Mouse (Mus musculus) liver, embryonic 13.5 days (tissue): ENCODE measurements at regions not wholly inside any gene's neighbourhood (a gene's known extent, or its start where the extent isn't known, plus 50 kb on each side); places are given as distances from the start of the nearest gene placed in this dataset.

Experiments
- ATAC-seq: fragments of 200-750 bp; cut with Nextera tagmentation; 2 replicates; pipeline ENCODE4 v1.8.0; 2017; ENCODE audit warnings: low read depth, mild to moderate bottlenecking, moderate number of reproducible peaks, moderate library complexity
- DNase-seq: peaks from one replicate; pipeline ENCODE4 v3.0.0; 2022
- H3K27ac ChIP-seq: fragments of 300-500 bp; sonication (generic); 2 replicates; pipeline ENCODE4 v1.5.1; 2015; ENCODE audit warnings: moderate library complexity, mild to moderate bottlenecking, inconsistent platforms
- H3K27me3 ChIP-seq: fragments of 300-500 bp; sonication (generic); 2 replicates; pipeline ENCODE4 v1.6.1; 2015; ENCODE audit warnings: mild to moderate bottlenecking, inconsistent platforms
- H3K36me3 ChIP-seq: fragments of 300-500 bp; sonication (generic); 2 replicates; pipeline ENCODE4 v1.6.1; 2015; ENCODE audit warnings: mild to moderate bottlenecking, inconsistent platforms
- H3K4me1 ChIP-seq: fragments of 300-500 bp; sonication (generic); replicated peaks from 2 replicates; pipeline ENCODE4 v1.6.1; 2015; ENCODE audit warnings: inconsistent platforms
- H3K4me2 ChIP-seq: fragments of 300-500 bp; sonication (generic); 2 replicates; pipeline ENCODE4 v1.6.1; 2015; ENCODE audit warnings: inconsistent platforms, mild to moderate bottlenecking, moderate library complexity
- H3K4me3 ChIP-seq: fragments of 300-500 bp; sonication (generic); replicated peaks from 2 replicates; pipeline ENCODE4 v1.5.1; 2015; ENCODE audit warnings: mild to moderate bottlenecking, inconsistent platforms
- H3K9ac ChIP-seq: fragments of 300-500 bp; sonication (generic); 2 replicates; pipeline ENCODE4 v1.6.1; 2015; ENCODE audit warnings: mild to moderate bottlenecking, inconsistent platforms
- H3K9me3 ChIP-seq: fragments of 300-500 bp; sonication (generic); replicated peaks from 2 replicates; pipeline ENCODE4 v1.6.1; 2016; ENCODE audit warnings: inconsistent platforms
- WGBS: fragments of 180-500 bp; shearing (Covaris S2); methylation state at CpG from one replicate; pipeline ENCODE4 v1.1.7; 2015; ENCODE audit not compliant: insufficient replicate concordance; 5-methylcytosine and 5-hydroxymethylcytosine counted together

DNA sequence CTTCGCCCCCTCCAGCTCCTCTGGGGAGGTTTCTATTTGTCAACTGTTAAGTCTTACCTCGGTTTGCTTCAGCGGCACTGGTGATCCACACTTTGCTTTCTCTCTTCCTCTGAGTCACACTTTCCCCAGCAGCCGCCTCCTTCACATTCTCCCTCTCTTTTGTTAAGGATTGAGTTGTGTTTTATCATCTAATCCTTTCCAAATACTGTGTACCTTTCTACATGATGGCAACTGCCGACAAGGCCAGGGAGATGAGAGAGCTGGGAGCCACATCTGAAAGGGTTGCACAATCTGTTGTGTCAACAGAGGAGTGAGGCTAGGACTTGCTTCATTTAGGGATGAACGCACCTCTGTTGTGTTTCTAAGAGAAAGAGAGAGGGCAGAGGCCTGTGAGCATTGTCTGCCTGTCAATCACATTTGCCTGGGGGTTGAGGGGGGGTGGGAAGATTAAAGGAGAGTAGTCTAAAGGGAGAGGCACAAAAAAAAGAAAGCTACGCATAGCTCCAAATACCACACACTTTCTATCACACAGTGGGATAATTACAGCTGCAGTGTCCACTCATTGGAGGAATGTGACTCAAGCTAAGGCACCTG lies 369.1 kb upstream of the Adamts16 start:
- Histone ChIP-seq H3K9me3 (no peaks in the 10 kb centered on the region), H3K9ac (no peak overlapping the region), H3K36me3 (no peaks in the 10 kb centered on the region), H3K4me3 (no peak overlapping the region), H3K4me1 (no peaks in the 10 kb centered on the region), H3K27me3 (no peaks in the 10 kb centered on the region), H3K4me2 (no peak overlapping the region), H3K27ac (no peak overlapping the region)
- 47% methylated on average over 7 of the region's 7 CpGs for WGBS
- DNase-seq (no peak), ATAC-seq (0 out of 2 replicates have a peak, but pooled peaks have one; percentile 45)

DNA sequence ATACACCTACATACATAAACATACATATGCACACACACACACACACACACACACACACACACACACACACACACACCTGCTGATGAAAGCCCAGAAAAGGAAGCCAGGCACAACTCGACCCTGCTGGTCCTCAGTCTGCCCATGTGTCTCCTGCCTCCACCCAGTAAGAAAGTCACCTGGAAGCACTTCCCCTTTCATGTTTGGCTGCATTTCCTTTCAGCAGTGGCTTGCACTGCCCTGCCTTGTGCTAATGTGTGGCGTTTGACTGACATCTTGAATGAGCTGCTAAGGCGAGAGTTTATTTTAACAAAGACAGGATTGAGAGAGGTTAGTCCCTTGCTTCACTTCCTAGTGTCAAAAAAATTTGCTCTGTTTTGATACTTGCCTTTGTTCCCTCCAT lies 364.1 kb upstream of the Adamts16 start:
- Histone ChIP-seq H3K27ac (no peak overlapping the region), H3K4me1 (no peaks in the 10 kb centered on the region), H3K36me3 (no peaks in the 10 kb centered on the region), H3K4me3 (no peak overlapping the region), H3K9me3 (no peaks in the 10 kb centered on the region), H3K4me2 (no peak overlapping the region), H3K9ac (no peak overlapping the region), H3K27me3 (no peaks in the 10 kb centered on the region)
- ATAC-seq (no peak), DNase-seq (no peak)
- WGBS = 24% methylated on average over 3 of the region's 3 CpGs

DNA sequence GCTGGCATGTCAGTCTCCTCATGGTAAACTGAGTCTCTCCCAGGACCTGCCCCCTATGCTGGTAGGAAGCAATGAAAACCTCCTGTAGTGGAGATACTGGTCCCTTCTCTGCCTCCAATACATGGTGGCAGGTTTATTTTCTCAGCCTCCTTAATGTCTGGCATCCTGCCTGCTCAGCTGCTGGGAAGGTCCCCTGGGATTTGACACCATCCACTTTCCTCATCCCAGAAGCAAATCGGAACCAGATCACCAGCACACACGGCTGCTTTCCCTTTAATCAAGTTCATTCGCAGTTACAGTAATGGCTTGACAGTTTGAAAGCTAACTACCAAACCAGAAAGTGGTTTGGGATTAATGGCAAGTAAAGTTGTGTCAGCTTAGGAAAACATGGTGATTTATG lies 359.0 kb upstream of the Adamts16 start:
- Histone ChIP-seq H3K27ac (no peak overlapping the region), H3K4me2 (no peak overlapping the region), H3K36me3 (no peaks in the 10 kb centered on the region), H3K4me1 (no peaks in the 10 kb centered on the region), H3K9ac (no peak overlapping the region), H3K27me3 (no peaks in the 10 kb centered on the region), H3K4me3 (no peak overlapping the region), H3K9me3 (no peaks in the 10 kb centered on the region)
- no peak for ATAC-seq
- 59% methylated on average over 3 of the region's 3 CpGs for WGBS
- no peak for DNase-seq

DNA sequence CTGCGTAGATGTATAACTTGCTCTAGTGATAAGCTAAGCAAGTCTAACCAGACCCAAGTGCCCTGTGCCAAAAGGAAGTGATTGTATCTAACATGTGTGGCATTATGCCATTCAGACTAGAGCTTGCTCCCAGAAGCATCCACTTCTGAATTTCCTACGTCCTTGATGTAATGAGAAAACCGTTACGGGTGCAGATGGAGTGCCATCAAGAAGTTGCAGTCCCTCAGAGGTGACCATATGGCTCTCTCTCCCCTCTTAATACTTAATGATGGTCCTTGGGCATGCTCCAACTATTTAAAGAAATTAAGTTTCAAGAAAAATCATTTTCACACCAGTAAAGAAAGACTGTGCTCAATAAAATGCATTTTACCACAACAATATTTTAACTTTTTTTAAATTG lies 354.1 kb upstream of the Adamts16 start:
- H3K9me3 ChIP-seq = 0 out of 2 replicates have a peak, but pooled peaks cover 4% of the 10 kb centered on the region
- H3K9ac ChIP-seq = no peak overlapping the region
- DNase-seq (no peak), ATAC-seq (no peak)
- WGBS = 77% methylated on average over 4 of the region's 4 CpGs
- H3K4me1 ChIP-seq = no peaks in the 10 kb centered on the region
- H3K36me3 ChIP-seq = no peaks in the 10 kb centered on the region
- no peak overlapping the region for H3K4me3 ChIP-seq
- H3K27me3 ChIP-seq = no peaks in the 10 kb centered on the region
- no peak overlapping the region for H3K27ac ChIP-seq
- no peak overlapping the region for H3K4me2 ChIP-seq

DNA sequence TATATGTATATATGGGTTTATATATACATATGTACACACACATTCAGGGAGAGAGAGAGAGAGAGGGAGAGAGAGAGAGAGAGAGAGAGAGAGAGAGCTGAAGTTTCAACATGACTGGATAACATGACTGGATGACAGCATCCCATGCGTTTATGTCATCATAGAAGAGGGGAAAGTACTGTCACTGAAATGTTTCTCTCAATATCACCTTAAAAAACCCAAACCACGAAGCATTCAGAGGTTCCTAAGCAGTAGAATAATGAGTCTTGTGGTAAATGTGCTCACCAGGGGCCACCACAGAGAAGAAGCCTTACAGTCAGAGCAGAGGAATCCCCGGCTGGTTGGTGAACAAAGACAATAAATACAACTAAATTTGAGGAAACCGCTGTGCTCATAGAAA lies 342.9 kb upstream of the Adamts16 start:
- Histone ChIP-seq H3K4me3 (no peak overlapping the region), H3K4me1 (no peaks in the 10 kb centered on the region), H3K27me3 (no peaks in the 10 kb centered on the region), H3K9me3 (no peaks in the 10 kb centered on the region), H3K36me3 (no peaks in the 10 kb centered on the region), H3K27ac (no peak overlapping the region), H3K9ac (no peak overlapping the region), H3K4me2 (no peak overlapping the region)
- ATAC-seq (no peak), DNase-seq (no peak)
- WGBS = 56% methylated on average over 4 of the region's 4 CpGs

DNA sequence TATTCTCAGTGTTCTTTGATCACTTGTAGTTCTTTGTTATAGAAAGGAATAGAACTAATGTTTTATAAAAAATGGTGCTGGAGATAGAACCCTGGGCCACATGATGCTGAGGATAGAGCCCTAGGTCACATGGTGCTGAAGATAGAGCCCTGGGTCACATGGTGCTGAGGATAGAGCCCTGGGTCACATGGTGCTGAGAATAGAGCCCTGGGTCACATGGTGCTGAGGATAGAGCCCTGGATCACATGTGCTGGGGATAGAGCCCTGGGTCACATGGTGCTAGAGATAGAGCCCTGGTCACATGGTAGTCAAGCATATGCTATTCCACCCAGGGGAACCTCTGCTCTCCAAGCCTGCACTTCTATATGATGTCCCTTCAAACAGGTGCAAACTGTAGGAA lies 337.5 kb upstream of the Adamts16 start:
- ATAC-seq (no peak), DNase-seq (no peak)
- no peaks in the 10 kb centered on the region for H3K9me3 ChIP-seq
- H3K4me3 ChIP-seq = no peak overlapping the region
- no peaks in the 10 kb centered on the region for H3K4me1 ChIP-seq
- no peak overlapping the region for H3K4me2 ChIP-seq
- H3K36me3 ChIP-seq = no peaks in the 10 kb centered on the region
- H3K27ac ChIP-seq = no peak overlapping the region
- no peak overlapping the region for H3K9ac ChIP-seq
- H3K27me3 ChIP-seq = no peaks in the 10 kb centered on the region

DNA sequence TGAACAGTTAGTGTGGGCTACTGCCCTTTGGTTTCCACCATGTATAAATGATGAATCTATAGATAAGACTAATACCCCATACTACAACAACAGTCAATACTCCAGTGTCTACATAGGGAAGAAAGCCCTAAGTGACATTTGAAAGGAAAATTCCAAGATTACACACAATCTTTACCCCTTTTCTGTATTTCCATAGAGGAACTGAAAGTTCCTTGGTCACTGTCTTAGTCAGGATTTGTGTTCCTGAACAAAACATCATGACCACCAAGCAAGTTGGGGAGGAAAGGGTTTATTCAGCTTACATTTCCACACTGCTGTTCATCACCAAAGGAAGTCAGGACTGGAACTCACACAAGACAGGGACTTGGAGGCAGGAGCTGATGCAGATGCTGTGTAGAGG lies 332.7 kb upstream of the Adamts16 start:
- no peaks in the 10 kb centered on the region for H3K36me3 ChIP-seq
- no peak overlapping the region for H3K9ac ChIP-seq
- H3K27ac ChIP-seq = no peak overlapping the region
- no peaks in the 10 kb centered on the region for H3K9me3 ChIP-seq
- no peak for DNase-seq
- no peak overlapping the region for H3K4me2 ChIP-seq
- H3K4me1 ChIP-seq = no peaks in the 10 kb centered on the region
- no peaks in the 10 kb centered on the region for H3K27me3 ChIP-seq
- ATAC-seq = no peak
- no peak overlapping the region for H3K4me3 ChIP-seq

DNA sequence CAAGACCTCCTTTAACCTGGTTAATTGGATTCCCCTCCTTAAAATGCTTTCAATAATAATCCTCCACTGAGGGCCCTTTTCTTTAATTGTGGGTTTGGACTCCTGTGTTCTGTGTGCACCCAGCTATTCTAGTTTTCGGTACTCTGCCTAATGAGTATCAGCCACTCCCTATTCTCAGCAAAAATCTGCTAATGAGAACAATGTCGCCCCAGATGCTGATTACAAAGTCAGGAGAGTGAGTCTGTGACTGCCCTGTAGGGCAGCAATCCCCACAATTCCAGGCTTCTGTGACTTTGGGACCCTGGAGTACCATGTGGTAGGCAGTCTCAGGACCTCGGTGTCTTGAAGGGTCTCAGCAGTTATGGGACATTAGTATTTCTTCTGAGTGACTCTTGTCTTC lies 324.6 kb upstream of the Adamts16 start:
- no peak overlapping the region for H3K9ac ChIP-seq
- no peak for ATAC-seq
- H3K36me3 ChIP-seq = no peaks in the 10 kb centered on the region
- H3K4me1 ChIP-seq = no peaks in the 10 kb centered on the region
- DNase-seq = no peak
- H3K4me2 ChIP-seq = no peak overlapping the region
- H3K27ac ChIP-seq = no peak overlapping the region
- no peak overlapping the region for H3K4me3 ChIP-seq
- 61% methylated on average over 3 of the region's 3 CpGs for WGBS
- no peaks in the 10 kb centered on the region for H3K9me3 ChIP-seq
- H3K27me3 ChIP-seq = no peaks in the 10 kb centered on the region

DNA sequence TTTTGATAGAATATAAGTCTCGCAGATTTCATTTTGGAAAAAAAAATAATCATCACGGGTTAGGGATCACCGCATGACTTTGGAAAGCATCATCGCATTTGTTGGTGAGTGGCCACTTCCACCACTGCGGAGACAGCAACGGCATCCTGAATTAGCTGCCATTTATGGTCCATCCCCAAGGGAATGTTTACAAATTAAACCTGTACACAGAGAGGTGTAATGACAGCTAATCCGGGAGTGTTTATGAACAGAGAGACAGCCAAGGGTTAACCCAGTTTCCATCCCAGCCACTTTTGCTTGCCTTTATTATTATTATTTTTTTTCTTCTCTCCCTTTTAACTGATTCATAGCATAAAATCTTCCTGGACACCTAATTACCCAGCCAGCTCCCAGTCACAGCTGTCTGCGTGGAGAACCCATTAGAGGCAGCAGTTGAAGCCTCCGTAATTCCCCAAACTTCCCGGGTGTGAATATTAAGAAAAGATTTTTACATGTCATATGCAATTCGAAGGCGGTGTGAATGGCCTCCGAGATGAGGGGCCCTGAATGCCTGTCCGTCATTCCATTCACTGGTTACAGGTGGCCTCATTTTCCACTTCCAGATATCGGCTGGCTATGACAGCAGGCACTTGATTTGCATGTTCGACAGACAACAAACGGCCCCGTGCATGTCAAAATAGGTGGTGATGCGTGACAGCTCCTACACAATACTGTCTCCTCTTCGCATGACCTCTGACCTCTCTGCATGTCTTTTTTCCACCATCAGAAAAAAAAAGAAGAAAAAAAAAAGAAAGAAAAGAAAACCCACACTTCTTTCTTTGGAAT lies 323.7 kb upstream of the Adamts16 start:
- DNase-seq = no peak
- 74% methylated on average over 20 of the region's 20 CpGs for WGBS
- no peaks in the 10 kb centered on the region for H3K9me3 ChIP-seq
- H3K4me3 ChIP-seq = no peak overlapping the region
- no peak overlapping the region for H3K9ac ChIP-seq
- no peaks in the 10 kb centered on the region for H3K36me3 ChIP-seq
- ATAC-seq = no peak
- no peaks in the 10 kb centered on the region for H3K4me1 ChIP-seq
- no peak overlapping the region for H3K27ac ChIP-seq
- no peaks in the 10 kb centered on the region for H3K27me3 ChIP-seq
- H3K4me2 ChIP-seq = no peak overlapping the region

DNA sequence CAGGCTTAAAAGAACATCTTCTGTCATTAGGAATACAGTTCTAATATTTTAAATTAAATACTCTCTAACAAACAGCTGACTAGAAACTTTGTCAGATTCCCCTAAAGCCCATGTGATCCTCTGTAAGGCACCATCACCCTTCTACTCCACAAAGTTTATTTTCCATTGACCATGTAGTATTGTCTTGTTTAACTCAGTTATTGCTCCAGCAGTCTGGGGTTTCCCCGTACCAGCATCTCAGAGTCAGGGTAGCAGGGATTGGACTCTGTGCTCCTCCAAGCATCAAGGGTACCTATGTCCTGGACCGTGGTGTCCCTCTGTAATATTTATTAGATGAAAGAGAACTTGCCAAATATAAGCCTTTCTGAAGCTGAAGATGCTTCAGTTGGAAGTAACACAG lies 322.4 kb upstream of the Adamts16 start:
- Histone ChIP-seq H3K27me3 (no peaks in the 10 kb centered on the region), H3K27ac (no peak overlapping the region), H3K4me3 (no peak overlapping the region), H3K9me3 (no peaks in the 10 kb centered on the region), H3K9ac (no peak overlapping the region), H3K4me1 (no peaks in the 10 kb centered on the region), H3K36me3 (no peaks in the 10 kb centered on the region), H3K4me2 (no peak overlapping the region)
- no peak for DNase-seq
- ATAC-seq = no peak
- 60% methylated on average over 2 of the region's 2 CpGs for WGBS

DNA sequence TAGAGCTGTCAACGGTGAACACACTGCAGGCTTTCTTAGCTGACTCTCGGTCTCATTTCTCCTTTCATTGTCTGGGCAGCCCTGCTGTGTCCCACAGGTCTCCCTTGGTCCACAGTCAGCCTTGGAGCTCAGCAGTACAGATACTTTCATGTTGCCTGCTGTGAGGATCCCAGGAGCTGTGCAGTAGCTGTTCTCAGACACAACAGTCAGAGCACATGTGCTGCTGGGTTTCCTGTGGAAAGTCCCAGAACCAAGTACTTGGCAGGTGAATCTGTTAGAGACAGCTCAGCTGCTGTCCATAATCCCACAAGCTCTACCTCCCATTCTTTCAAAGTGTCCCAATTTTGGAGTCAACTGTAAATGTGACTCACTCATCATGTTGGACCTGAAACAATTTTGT lies 321.3 kb upstream of the Adamts16 start:
- Histone ChIP-seq H3K4me1 (no peaks in the 10 kb centered on the region), H3K4me2 (no peak overlapping the region), H3K36me3 (no peaks in the 10 kb centered on the region), H3K9ac (no peak overlapping the region), H3K9me3 (no peaks in the 10 kb centered on the region), H3K27me3 (no peaks in the 10 kb centered on the region), H3K4me3 (no peak overlapping the region), H3K27ac (no peak overlapping the region)
- WGBS = 79% methylated on average over 2 of the region's 2 CpGs
- ATAC-seq = no peak
- DNase-seq = no peak

DNA sequence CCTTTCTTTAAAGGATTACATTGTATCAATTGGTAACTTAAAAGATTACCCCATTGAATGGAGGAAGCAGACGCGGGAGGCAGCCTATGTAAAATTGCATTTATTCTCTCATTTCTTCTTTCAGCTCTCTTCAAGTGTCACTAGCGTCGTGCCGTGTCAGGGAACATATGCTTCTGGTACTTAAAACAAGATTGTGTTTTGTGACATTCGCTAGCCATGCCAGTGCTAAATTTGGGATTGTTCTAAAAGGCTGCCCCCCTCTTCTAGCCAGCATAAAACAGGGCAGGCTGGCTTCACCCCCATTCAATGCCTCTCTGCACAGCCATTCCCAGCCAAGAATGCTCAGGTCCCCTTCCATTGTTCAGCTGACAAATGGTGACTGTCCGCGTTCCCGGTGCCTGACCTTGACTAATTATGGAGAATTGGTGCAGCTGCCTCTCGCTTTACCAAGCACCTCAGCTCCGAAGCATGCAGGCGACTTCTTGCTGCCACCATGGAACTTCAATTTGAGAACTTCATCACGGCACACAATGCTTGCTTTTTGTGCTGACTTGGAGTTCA lies 316.8 kb upstream of the Adamts16 start:
- H3K4me1 ChIP-seq = no peaks in the 10 kb centered on the region
- no peaks in the 10 kb centered on the region for H3K9me3 ChIP-seq
- no peak overlapping the region for H3K4me3 ChIP-seq
- 71% methylated on average over 13 of the region's 13 CpGs for WGBS
- no peak overlapping the region for H3K9ac ChIP-seq
- DNase-seq (no peak), ATAC-seq (no peak)
- H3K36me3 ChIP-seq = no peaks in the 10 kb centered on the region
- no peaks in the 10 kb centered on the region for H3K27me3 ChIP-seq
- no peak overlapping the region for H3K27ac ChIP-seq
- no peak overlapping the region for H3K4me2 ChIP-seq
